Mouse (Mus musculus): ENCODE results near the gene Gm7735.
"Not testable (repeated sequence)": the region's sequence is repeated elsewhere in the genome, so short reads cannot be mapped to it uniquely, and the experiment has no call there.

Gm7735 gene

GRCm38 (mm10) chr16:89169190-89169589 lies at the start of gene Gm7735:
Gene Gm7735, plus strand, starts transcription at chr16:89169490.
- not testable (repeated sequence) for DNase-seq (ENCODE audit: low spot score)

- no peak for DNase-seq (ENCODE audit: low spot score)
These were observed 28.7 kb upstream of the Gm7735 start, which contains the start of gene Gm6358 for GRCm38 (mm10) chr16:89140551-89140950. Gene Gm6358, plus strand, starts transcription at chr16:89140851.

GRCm38 (mm10) chr16:89150786-89151185 lies 18.5 kb upstream of the Gm7735 start, which contains the start of gene Gm10061:
Gene Gm10061, plus strand, starts transcription at chr16:89151086.
- DNase-seq (ENCODE audit: low spot score), result no peak

- DNase-seq (ENCODE audit: low spot score), result no peak
These were observed 11.6 kb upstream of the Gm7735 start, which contains the start of gene Gm9789 for GRCm38 (mm10) chr16:89157652-89158051. Gene Gm9789, plus strand, starts transcription at chr16:89157952.

GRCm38 (mm10) chr16:89174435-89174834 lies 5.1 kb downstream of the Gm7735 start, which contains the start of gene 1110057P08Rik:
Gene 1110057P08Rik, plus strand, starts transcription at chr16:89174735.
- no peak for DNase-seq (ENCODE audit: low spot score)

GRCm38 (mm10) chr16:89188621-89189020 lies 19.3 kb downstream of the Gm7735 start:
- no peak for DNase-seq (ENCODE audit: low spot score)

GRCm38 (mm10) chr16:89205561-89205960 lies 36.3 kb downstream of the Gm7735 start, which contains the start of gene Krtap20-2:
Gene Krtap20-2, plus strand, starts transcription at chr16:89205861.
- no peak for DNase-seq (ENCODE audit: low spot score)

All from left cerebral cortex, adult 11 months (tissue).